Mouse (Mus musculus) neural tube, embryonic 12.5 days (tissue): ENCODE measurements around the gene Sys1. TPM values are rescaled to one million over a fixed set of nuclear protein-coding genes. Genes with fewer than 3 reads are reported as not detected.

Experiments
- ATAC-seq: fragments of 200-750 bp; cut with Nextera tagmentation; 2 replicates; pipeline ENCODE4 v1.8.0; 2017; ENCODE audit warnings: low read depth, mild to moderate bottlenecking, moderate TSS enrichment, moderate library complexity; ENCODE audit not compliant: low FRiP score
- H3K27ac ChIP-seq: fragments of 300-500 bp; sonication (generic); 2 replicates; pipeline ENCODE4 v1.5.1; 2016
- H3K27me3 ChIP-seq: fragments of 300-500 bp; sonication (generic); replicated peaks from 2 replicates; pipeline ENCODE4 v1.6.1; 2016; ENCODE audit warnings: mild to moderate bottlenecking
- H3K36me3 ChIP-seq: fragments of 300-500 bp; sonication (generic); 2 replicates; pipeline ENCODE4 v1.6.1; 2016; ENCODE audit warnings: mild to moderate bottlenecking
- H3K4me1 ChIP-seq: fragments of 300-500 bp; sonication (generic); 2 replicates; pipeline ENCODE4 v1.6.1; 2016
- H3K4me2 ChIP-seq: fragments of 300-500 bp; sonication (generic); replicated peaks from 2 replicates; pipeline ENCODE4 v1.6.1; 2016; ENCODE audit warnings: mild to moderate bottlenecking
- H3K4me3 ChIP-seq: fragments of 300-500 bp; sonication (generic); 2 replicates; pipeline ENCODE4 v1.5.1; 2016
- H3K9ac ChIP-seq: fragments of 300-500 bp; sonication (generic); 2 replicates; pipeline ENCODE4 v1.6.1; 2016; ENCODE audit warnings: mild to moderate bottlenecking
- H3K9me3 ChIP-seq: fragments of 300-500 bp; sonication (generic); 2 replicates; pipeline ENCODE4 v1.6.1; 2016; ENCODE audit warnings: mild to moderate bottlenecking
- WGBS: fragments of 180-500 bp; shearing (Covaris S2); methylation state at CpG from one replicate; pipeline ENCODE4 v1.1.7; 2016; 5-methylcytosine and 5-hydroxymethylcytosine counted together
- polyA plus RNA-seq: library from polyadenylated mRNA; unstranded; fragments of >200 nt; fragmentation: Nextera tagmentation; extraction: Ambion mirVana; gene quantifications from 2 replicates; pipeline ENCODE4 v1.2.1, GENCODE M21; 2016

Gene Sys1
- polyA plus RNA-seq, 1 experiment from 2014 or later: 72.8 TPM

- no peaks in the 10 kb centered on the region for H3K36me3 ChIP-seq
- H3K4me2 ChIP-seq: no peak overlapping the region
- no peak overlapping the region for H3K9ac ChIP-seq
- no peaks in the 10 kb centered on the region for H3K4me1 ChIP-seq
- no peak for ATAC-seq
- H3K27ac ChIP-seq: no peak overlapping the region
- H3K9me3 ChIP-seq: no peaks in the 10 kb centered on the region
- no peaks in the 10 kb centered on the region for H3K27me3 ChIP-seq
- H3K4me3 ChIP-seq: no peak overlapping the region
- 80% methylated on average over 3 of the region's 3 CpGs for WGBS
These were observed 58.2 kb downstream of the Sys1 start for GRCm38 (mm10) chr2:164514916-164515315.

- Histone ChIP-seq H3K4me3 (no peak overlapping the region), H3K27ac (no peak overlapping the region), H3K36me3 (no peaks in the 10 kb centered on the region), H3K4me2 (no peak overlapping the region), H3K9ac (no peak overlapping the region), H3K4me1 (no peaks in the 10 kb centered on the region), H3K9me3 (no peaks in the 10 kb centered on the region), H3K27me3 (no peaks in the 10 kb centered on the region)
- ATAC-seq: no peak
- WGBS: 76% methylated on average over 9 of the region's 9 CpGs
These were observed 59.1 kb downstream of the Sys1 start for GRCm38 (mm10) chr2:164515897-164516296.

GRCm38 (mm10) chr2:164516592-164516991 is 59.8 kb downstream of the Sys1 start:
- 89% methylated on average over 11 of the region's 11 CpGs for WGBS
- ATAC-seq: no peak

GRCm38 (mm10) chr2:164517485-164518221 is 60.9 kb downstream of the Sys1 start:
- WGBS: 31% methylated on average over 10 of the region's 10 CpGs
- H3K4me3 ChIP-seq: no peak overlapping the region
- H3K4me1 ChIP-seq: no peaks in the 10 kb centered on the region
- no peaks in the 10 kb centered on the region for H3K36me3 ChIP-seq
- H3K27me3 ChIP-seq: peaks cover 7% of the 10 kb centered on the region; the same call in 1 of the 2 replicates
- no peaks in the 10 kb centered on the region for H3K9me3 ChIP-seq
- no peak overlapping the region for H3K9ac ChIP-seq
- no peak for ATAC-seq
- no peak overlapping the region for H3K4me2 ChIP-seq
- no peak overlapping the region for H3K27ac ChIP-seq

More at GRCm38 (mm10) chr2:164516592-164516991, 59.8 kb downstream of the Sys1 start:
- Histone ChIP-seq H3K9ac (no peak overlapping the region), H3K36me3 (no peaks in the 10 kb centered on the region), H3K4me2 (no peak overlapping the region), H3K4me3 (no peak overlapping the region), H3K4me1 (no peaks in the 10 kb centered on the region), H3K9me3 (no peaks in the 10 kb centered on the region), H3K27ac (no peak overlapping the region), H3K27me3 (0 out of 2 replicates have a peak, but pooled peaks cover 1% of the 10 kb centered on the region)

- no peak overlapping the region for H3K9ac ChIP-seq
- no peak overlapping the region for H3K4me2 ChIP-seq
- no peaks in the 10 kb centered on the region for H3K4me1 ChIP-seq
- peaks cover 7% of the 10 kb centered on the region; the same call in 1 of the 2 replicates for H3K27me3 ChIP-seq
- no peaks in the 10 kb centered on the region for H3K9me3 ChIP-seq
- WGBS: 65% methylated on average over 11 of the region's 11 CpGs
- no peak for ATAC-seq
- no peaks in the 10 kb centered on the region for H3K36me3 ChIP-seq
- H3K27ac ChIP-seq: no peak overlapping the region
- H3K4me3 ChIP-seq: no peak overlapping the region
These were observed 61.8 kb downstream of the Sys1 start for GRCm38 (mm10) chr2:164518266-164519170.

- no peak overlapping the region for H3K27ac ChIP-seq
- H3K4me2 ChIP-seq: no peak overlapping the region
- H3K36me3 ChIP-seq: no peaks in the 10 kb centered on the region
- no peak overlapping the region for H3K4me3 ChIP-seq
- H3K27me3 ChIP-seq: peaks cover 7% of the 10 kb centered on the region; the same call in 1 of the 2 replicates
- H3K4me1 ChIP-seq: no peaks in the 10 kb centered on the region
- no peak for ATAC-seq
- no peaks in the 10 kb centered on the region for H3K9me3 ChIP-seq
- 45% methylated on average over 6 of the region's 6 CpGs for WGBS
- no peak overlapping the region for H3K9ac ChIP-seq
These were observed 62.4 kb downstream of the Sys1 start for GRCm38 (mm10) chr2:164519171-164519526.

GRCm38 (mm10) chr2:164520782-164521181 is 64.0 kb downstream of the Sys1 start:
- no peak overlapping the region for H3K9ac ChIP-seq
- H3K4me1 ChIP-seq: no peaks in the 10 kb centered on the region
- no peak overlapping the region for H3K27ac ChIP-seq
- ATAC-seq: no peak
- H3K36me3 ChIP-seq: no peaks in the 10 kb centered on the region
- 6% methylated on average over 3 of the region's 3 CpGs for WGBS
- H3K9me3 ChIP-seq: no peaks in the 10 kb centered on the region
- H3K4me2 ChIP-seq: no peak overlapping the region
- H3K27me3 ChIP-seq: peaks cover 7% of the 10 kb centered on the region; the same call in 1 of the 2 replicates
- no peak overlapping the region for H3K4me3 ChIP-seq

GRCm38 (mm10) chr2:164521841-164522240 is 65.1 kb downstream of the Sys1 start:
- Histone ChIP-seq H3K4me3 (no peak overlapping the region), H3K9ac (no peak overlapping the region), H3K27me3 (peaks cover 7% of the 10 kb centered on the region; the same call in 1 of the 2 replicates), H3K4me1 (no peaks in the 10 kb centered on the region), H3K4me2 (no peak overlapping the region), H3K27ac (no peak overlapping the region), H3K36me3 (no peaks in the 10 kb centered on the region), H3K9me3 (peaks cover 4% of the 10 kb centered on the region; the same call in 1 of the 2 replicates)
- no peak for ATAC-seq
- WGBS: 18% methylated on average over 11 of the region's 11 CpGs

- Histone ChIP-seq H3K27me3 (peaks cover 7% of the 10 kb centered on the region; the same call in 1 of the 2 replicates), H3K4me2 (no peak overlapping the region), H3K36me3 (no peaks in the 10 kb centered on the region), H3K27ac (no peak overlapping the region), H3K9me3 (peaks cover 7% of the 10 kb centered on the region; the same call in 1 of the 2 replicates), H3K4me3 (no peak overlapping the region), H3K9ac (no peak overlapping the region), H3K4me1 (no peaks in the 10 kb centered on the region)
- 39% methylated on average over 8 of the region's 8 CpGs for WGBS
- no peak for ATAC-seq
These were observed 65.5 kb downstream of the Sys1 start for GRCm38 (mm10) chr2:164522280-164522679.

- Histone ChIP-seq H3K27me3 (peaks cover 7% of the 10 kb centered on the region; the same call in 1 of the 2 replicates), H3K36me3 (no peaks in the 10 kb centered on the region), H3K27ac (no peak overlapping the region), H3K4me2 (no peak overlapping the region), H3K9ac (no peak overlapping the region), H3K4me3 (no peak overlapping the region), H3K4me1 (no peaks in the 10 kb centered on the region), H3K9me3 (peaks cover 7% of the 10 kb centered on the region; the same call in 1 of the 2 replicates)
- WGBS: 82% methylated on average over 10 of the region's 10 CpGs
- ATAC-seq: no peak
These were observed 66.6 kb downstream of the Sys1 start for GRCm38 (mm10) chr2:164523301-164523773.

GRCm38 (mm10) chr2:164528557-164528956 is 71.8 kb downstream of the Sys1 start:
- H3K36me3 ChIP-seq: no peaks in the 10 kb centered on the region
- no peak overlapping the region for H3K27ac ChIP-seq
- H3K4me2 ChIP-seq: no peak overlapping the region
- H3K9ac ChIP-seq: no peak overlapping the region
- H3K27me3 ChIP-seq: no peaks in the 10 kb centered on the region
- H3K4me1 ChIP-seq: no peaks in the 10 kb centered on the region
- H3K9me3 ChIP-seq: peaks cover 7% of the 10 kb centered on the region; the same call in 1 of the 2 replicates
- ATAC-seq: no peak
- no peak overlapping the region for H3K4me3 ChIP-seq
- WGBS: 70% methylated on average over 5 of the region's 5 CpGs
